Mouse (Mus musculus): Measurements from ENCODE around the gene Zfp182. TPM values are rescaled to one million over a fixed set of nuclear protein-coding genes. Genes with fewer than 3 reads are reported as not detected.

Zfp182 gene
- total RNA-seq (2015; ENCODE audit: low replicate concordance) = 5.4 and 10.9 TPM in 2 replicates
- 5.6 and 8.5 TPM in 2 replicates for total RNA-seq (2017; ENCODE audit: low replicate concordance)

- ATAC-seq (replicated peaks; ENCODE audit: low FRiP score, poor library complexity, severe bottlenecking) = peak; percentile 99
Observed at GRCm38 (mm10) chrX:21061866-21062543, at the start of gene Zfp182. Zfp182 (minus strand) TSS chrX:21062316.

DNA sequence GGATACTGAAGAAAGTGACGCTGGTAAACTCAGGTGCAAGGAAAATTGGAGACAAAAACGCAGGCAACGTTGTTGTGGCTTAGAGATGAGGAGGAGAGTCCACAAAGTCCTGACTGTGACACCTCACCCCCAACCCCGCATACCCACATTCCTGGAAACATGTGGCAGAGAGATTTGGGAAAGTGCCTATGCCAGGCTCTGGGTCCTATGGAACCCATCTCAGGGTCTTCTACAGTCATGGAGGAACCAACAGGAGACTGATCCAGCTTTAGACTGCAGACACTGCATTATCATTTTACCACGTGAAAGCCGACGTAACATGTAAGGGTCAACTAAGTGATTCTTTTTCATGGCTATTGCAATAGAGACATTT is 27.7 kb upstream of the Zfp182 start:
- ATAC-seq (replicated peaks; ENCODE audit: low FRiP score, poor library complexity, severe bottlenecking) = no peak

DNA sequence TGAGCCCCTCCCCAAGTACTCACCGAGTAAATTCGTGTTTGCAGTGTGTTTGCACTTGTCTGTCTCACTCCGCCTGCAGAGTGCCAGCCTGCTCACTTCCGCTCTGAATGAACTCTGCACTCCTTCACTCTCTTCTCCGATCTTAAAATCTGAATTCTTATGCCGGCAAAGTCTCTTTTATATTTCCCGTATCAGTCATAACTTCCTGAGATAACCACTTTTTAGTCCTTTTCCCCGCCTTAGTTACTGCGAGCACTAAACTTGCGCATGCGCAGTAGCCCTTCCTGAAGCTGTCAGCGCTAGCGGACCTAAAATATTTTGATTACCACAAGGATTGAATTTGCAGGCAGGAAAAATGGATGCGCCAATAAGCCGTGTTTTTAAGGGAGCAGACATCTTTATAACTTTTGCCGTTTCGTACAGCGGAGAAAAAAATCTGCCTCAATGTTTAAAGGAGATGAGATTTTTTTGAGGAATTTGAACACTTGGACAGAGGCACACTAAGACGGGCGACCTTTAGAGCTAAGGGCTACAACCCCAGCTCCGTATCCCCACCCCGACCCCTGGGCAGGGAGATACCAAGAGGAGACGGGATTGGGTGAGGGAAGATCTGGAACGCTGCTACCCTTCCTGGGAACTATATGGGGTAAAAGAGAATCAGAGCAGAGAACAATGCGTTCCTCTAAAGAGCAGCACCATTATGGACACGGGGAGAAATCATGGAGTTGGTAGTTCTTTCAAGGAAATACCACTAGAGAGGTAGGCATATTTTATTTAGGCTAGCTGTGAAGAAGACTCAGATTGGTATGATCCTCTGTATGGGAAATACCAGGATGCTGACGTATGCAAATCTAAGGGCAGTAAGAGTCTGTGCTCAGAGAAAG is 27.1 kb upstream of the Zfp182 start, which contains the start of gene Zfp300:
Gene Zfp300 (minus strand): TSS at position 545 of the 884 bp plus-strand sequence.
- ATAC-seq (replicated peaks; ENCODE audit: low FRiP score, poor library complexity, severe bottlenecking) = no peak

DNA sequence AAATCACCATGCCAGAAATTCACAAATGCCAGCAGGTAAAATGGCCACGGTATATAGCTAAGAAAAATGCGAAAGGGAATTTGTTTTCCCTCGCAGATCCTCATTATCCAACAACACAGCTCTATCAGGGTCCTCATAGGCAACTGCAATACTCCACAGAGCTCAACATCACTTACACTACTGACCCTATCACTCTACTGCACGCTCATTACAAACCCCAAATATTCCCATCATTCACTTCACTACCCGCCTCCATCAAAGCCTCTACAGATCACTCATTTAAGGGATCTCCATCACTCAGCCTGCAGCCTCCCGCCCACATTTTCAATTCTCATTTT is 26.5 kb upstream of the Zfp182 start:
- no peak for ATAC-seq (replicated peaks; ENCODE audit: low FRiP score, poor library complexity, severe bottlenecking)

DNA sequence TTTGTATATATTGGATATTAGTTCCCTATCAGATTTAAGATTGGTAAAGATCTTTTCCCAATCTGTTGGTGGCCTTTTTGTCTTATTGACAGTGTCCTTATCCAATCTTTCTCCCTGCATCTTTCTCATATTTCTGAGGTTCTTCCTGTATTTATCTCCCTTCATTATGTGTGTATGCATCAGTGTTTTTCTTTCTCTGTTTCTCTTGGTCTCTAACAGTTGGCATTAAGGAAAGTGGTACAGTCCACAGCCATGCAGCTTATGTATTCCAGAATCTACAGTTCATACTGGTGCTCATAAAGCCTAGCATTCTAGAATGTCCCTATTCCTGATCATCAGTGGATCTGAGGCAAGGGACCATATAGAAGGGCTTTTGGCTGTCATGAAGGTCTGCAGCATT is 6.0 kb upstream of the Zfp182 start, which contains the start of gene Spaca5:
Gene Spaca5 (plus strand): TSS at position 301 of the 400 bp plus-strand sequence.
- no peak for ATAC-seq (replicated peaks; ENCODE audit: low FRiP score, poor library complexity, severe bottlenecking)

- no peak for ATAC-seq (replicated peaks; ENCODE audit: low FRiP score, poor library complexity, severe bottlenecking)
Observed at GRCm38 (mm10) chrX:21062544-21062890, 401 bp upstream of the Zfp182 start.

- ATAC-seq (replicated peaks; ENCODE audit: low FRiP score, poor library complexity, severe bottlenecking) = 0 out of 2 replicates have a peak, but pooled peaks have one; percentile 39
Observed at GRCm38 (mm10) chrX:21061460-21061859, 656 bp downstream of the Zfp182 start.

- no peak for ATAC-seq (replicated peaks; ENCODE audit: low FRiP score, poor library complexity, severe bottlenecking)
Observed at GRCm38 (mm10) chrX:20980901-20981300, 81.2 kb downstream of the Zfp182 start.

Other genes with a start within 250 kb of the Zfp182 start
- gene Timp1, start 192.2 kb downstream of the Zfp182 start, total RNA-seq (2015; ENCODE audit: low replicate concordance) = not detected in 2 replicates
- gene Timp1, start 192.2 kb downstream of the Zfp182 start, total RNA-seq (2017; ENCODE audit: low replicate concordance) = not detected in 2 replicates
- 0.42 and 3.5 TPM in 2 replicates for gene Syn1, start 141.3 kb downstream of the Zfp182 start, total RNA-seq (2015; ENCODE audit: low replicate concordance)
- not detected in 2 replicates for gene Syn1, start 141.3 kb downstream of the Zfp182 start, total RNA-seq (2017; ENCODE audit: low replicate concordance)
- gene Cfp, start 130.8 kb downstream of the Zfp182 start, total RNA-seq (2015; ENCODE audit: low replicate concordance) = 8.3 and 17.8 TPM in 2 replicates
- gene Cfp, start 130.8 kb downstream of the Zfp182 start, total RNA-seq (2017; ENCODE audit: low replicate concordance) = 16.1 and 17.6 TPM in 2 replicates
- 0.42 and 0.77 TPM in 2 replicates for gene Elk1, start 111.7 kb downstream of the Zfp182 start, total RNA-seq (2015; ENCODE audit: low replicate concordance)
- 0.60 and 1.1 TPM in 2 replicates for gene Elk1, start 111.7 kb downstream of the Zfp182 start, total RNA-seq (2017; ENCODE audit: low replicate concordance)
- gene Uxt, start 100.3 kb downstream of the Zfp182 start, total RNA-seq (2015; ENCODE audit: low replicate concordance) = 15.3 and 23.4 TPM in 2 replicates
- gene Uxt, start 100.3 kb downstream of the Zfp182 start, total RNA-seq (2017; ENCODE audit: low replicate concordance) = 6.6 and 15.7 TPM in 2 replicates
- gene Spaca5, start 6.1 kb upstream of the Zfp182 start, total RNA-seq (2015; ENCODE audit: low replicate concordance) = not detected in 2 replicates
- gene Spaca5, start 6.1 kb upstream of the Zfp182 start, total RNA-seq (2017; ENCODE audit: low replicate concordance) = not detected in 2 replicates
- not detected in 2 replicates for gene Zfp300, start 27.2 kb upstream of the Zfp182 start, total RNA-seq (2015; ENCODE audit: low replicate concordance)
- not detected in 2 replicates for gene Zfp300, start 27.2 kb upstream of the Zfp182 start, total RNA-seq (2017; ENCODE audit: low replicate concordance)
- gene Ssxa1, start 53.5 kb upstream of the Zfp182 start, total RNA-seq (2015; ENCODE audit: low replicate concordance) = not detected in 2 replicates
- gene Ssxa1, start 53.5 kb upstream of the Zfp182 start, total RNA-seq (2017; ENCODE audit: low replicate concordance) = not detected in 2 replicates
- gene Gm21876, start 113.3 kb upstream of the Zfp182 start, total RNA-seq (2015; ENCODE audit: low replicate concordance) = not detected in 2 replicates
- not detected in 2 replicates for gene Gm21876, start 113.3 kb upstream of the Zfp182 start, total RNA-seq (2017; ENCODE audit: low replicate concordance)

Measured in erythroblast, adult 5-6 weeks (primary cell).